Mouse (Mus musculus): ENCODE measurements around the gene Slc6a20b.

Gene Slc6a20b

GRCm38 (mm10) chr9:123595194-123595593 lies 37.2 kb downstream of the Slc6a20b start:
- DNase-seq (ENCODE audit: low read depth, low spot score): no peak

GRCm38 (mm10) chr9:123589240-123589910 lies 43.0 kb downstream of the Slc6a20b start:
- DNase-seq (ENCODE audit: low read depth, low spot score): peak; percentile 6

- peak; percentile 78 for DNase-seq (ENCODE audit: low read depth, low spot score)
Measured at GRCm38 (mm10) chr9:123577360-123578192, 54.8 kb downstream of the Slc6a20b start.

GRCm38 (mm10) chr9:123554599-123554998 lies 77.8 kb downstream of the Slc6a20b start:
- DNase-seq (ENCODE audit: low read depth, low spot score): peak; percentile 48
